8 mouse cellular contexts compared by ENCODE assay signal in genomic region chr13:95719320-95720232, GRCm38 (mm10). TPM values are rescaled to one million over a fixed set of nuclear protein-coding genes. Genes with fewer than 3 reads are reported as not detected.
A peak's percentile ranks its signal among the peaks of the same experiment; 100 is the strongest.
DNase-seq lines count a peak whose midpoint lies in the region; ATAC-seq lines count a peak whose summit lies in the region.

No protein-coding gene starts in this region.

- peak overlapping the region; percentile 7; the same call in 1 of the 2 replicates for H3K4me3 ChIP-seq in embryonic facial prominence, embryonic 14.5 days (ENCODE audit: low read depth, low read length)
- H3K4me3 ChIP-seq in limb, embryonic 12.5 days (replicated peaks), result 0 out of 2 replicates have a peak overlapping the region, but pooled peaks have one; percentile 3
- 0 out of 2 replicates have a peak overlapping the region, but pooled peaks have one; percentile 2 for H3K4me3 ChIP-seq in midbrain, embryonic 14.5 days (replicated peaks; ENCODE audit: low read depth, low read length)

- whole genome bisulfite sequencing in embryonic facial prominence, embryonic 14.5 days, result 56% methylated on average over 14 of the region's 14 CpGs
- 58% methylated on average over 14 of the region's 14 CpGs for WGBS in limb, embryonic 12.5 days
- 62% methylated on average over 14 of the region's 14 CpGs for WGBS in midbrain, embryonic 14.5 days

- no peak overlapping the region for H3K9ac ChIP-seq in embryonic facial prominence, embryonic 14.5 days (ENCODE audit: low read depth, low read length)
- H3K9ac ChIP-seq in limb, embryonic 12.5 days (replicated peaks), result no peak overlapping the region
- H3K9ac ChIP-seq in midbrain, embryonic 14.5 days (replicated peaks; ENCODE audit: low read length), result no peak overlapping the region

- peak overlapping the region; percentile 25 for H3K4me2 ChIP-seq in embryonic facial prominence, embryonic 14.5 days (ENCODE audit: low read depth, low read length)
- H3K4me2 ChIP-seq in limb, embryonic 12.5 days, result peak overlapping the region; percentile 44
- H3K4me2 ChIP-seq in midbrain, embryonic 14.5 days (ENCODE audit: low read length), result peak overlapping the region; percentile 27

- H3K36me3 ChIP-seq in embryonic facial prominence, embryonic 14.5 days (ENCODE audit: control insufficient read depth, insufficient read depth, low read length), result no peaks in the 10 kb centered on the region
- peaks cover 9% of the 10 kb centered on the region for H3K36me3 ChIP-seq in limb, embryonic 12.5 days
- no peaks in the 10 kb centered on the region for H3K36me3 ChIP-seq in midbrain, embryonic 14.5 days (ENCODE audit: control insufficient read depth, insufficient read depth, low read length)

- no peaks in the 10 kb centered on the region for H3K4me1 ChIP-seq in embryonic facial prominence, embryonic 14.5 days (ENCODE audit: control insufficient read depth, insufficient read depth, low read length)
- H3K4me1 ChIP-seq in limb, embryonic 12.5 days (replicated peaks), result no peaks in the 10 kb centered on the region
- H3K4me1 ChIP-seq in midbrain, embryonic 14.5 days (ENCODE audit: control insufficient read depth, insufficient read depth, low read length), result no peaks in the 10 kb centered on the region

- H3K27ac ChIP-seq in embryonic facial prominence, embryonic 14.5 days (replicated peaks; ENCODE audit: low read depth, low read length), result no peak overlapping the region
- no peak overlapping the region for H3K27ac ChIP-seq in limb, embryonic 12.5 days
- no peak overlapping the region for H3K27ac ChIP-seq in midbrain, embryonic 14.5 days (replicated peaks; ENCODE audit: low read depth, low read length)

- DNase-seq in B cell, adult 2 months, result peak; percentile 70 to 73
- peak; percentile 21 to 50 for DNase-seq in adrenal gland, postnatal 4 days (ENCODE audit: low spot score in 2 of 2)
- peak; percentile 86 for DNase-seq in embryonic facial prominence, embryonic 14.5 days (ENCODE audit: low spot score)
- peak; percentile 40 to 59 for DNase-seq in heart, adult 9 months (ENCODE audit: low spot score in 2 of 2)
- peak; percentile 26 to 64 for DNase-seq in kidney, adult 8-10 months
- DNase-seq in midbrain, embryonic 14.5 days, result peak; percentile 78
- peak; percentile 11 to 57 for DNase-seq in spleen, adult 18-20 months

- H3K27me3 ChIP-seq in embryonic facial prominence, embryonic 14.5 days (replicated peaks; ENCODE audit: control insufficient read depth, insufficient read depth, low read length), result no peaks in the 10 kb centered on the region
- H3K27me3 ChIP-seq in limb, embryonic 12.5 days, result no peaks in the 10 kb centered on the region
- no peaks in the 10 kb centered on the region for H3K27me3 ChIP-seq in midbrain, embryonic 14.5 days (ENCODE audit: control insufficient read depth, insufficient read depth, low read length)

- no peaks in the 10 kb centered on the region for H3K9me3 ChIP-seq in embryonic facial prominence, embryonic 14.5 days (ENCODE audit: control insufficient read depth, low read length)
- H3K9me3 ChIP-seq in limb, embryonic 12.5 days, result no peaks in the 10 kb centered on the region
- no peaks in the 10 kb centered on the region for H3K9me3 ChIP-seq in midbrain, embryonic 14.5 days (ENCODE audit: control insufficient read depth, low read length)

- ATAC-seq in embryonic facial prominence, embryonic 14.5 days (ENCODE audit: low read depth), result peak; percentile 72
- no peak for ATAC-seq in limb, embryonic 12.5 days (ENCODE audit: insufficient number of reproducible peaks, insufficient read depth, low FRiP score, low TSS enrichment, low read depth)
- 0 out of 2 replicates have a peak, but pooled peaks have one; percentile 62 for ATAC-seq in midbrain, embryonic 14.5 days (ENCODE audit: low FRiP score, low TSS enrichment)

RNA-seq across cellular contexts. Expression of gene F2rl2, which starts 22.9 kb away (rescaled TPM):
- total RNA-seq in adrenal gland, postnatal 4 days (2021), result under 1 TPM; 0.39 to 0.90 TPM
- polyA plus RNA-seq in embryonic facial prominence, embryonic 14.5 days (2014; fragmentation: Nextera tagmentation; extraction: Ambion mirVana), result 0.34 and 0.43 TPM in 2 replicates
- 0.94 and 0.95 TPM in 2 replicates for polyA plus RNA-seq in limb, embryonic 12.5 days (2016; fragmentation: Nextera tagmentation; extraction: Ambion mirVana)
- 0.58 and 0.84 TPM in 2 replicates for polyA plus RNA-seq in midbrain, embryonic 14.5 days (2014; fragmentation: Nextera tagmentation; extraction: Ambion mirVana)

Comparison
In these comparisons a context has a peak if more than half of its experiments do, and no peak if none do; other contexts are left out.
1. DNase-seq: peak in every context shown above with its lines; median percentile 86 in embryonic facial prominence, embryonic 14.5 days; 78 in midbrain, embryonic 14.5 days; 72 in B cell, adult 2 months; 50 in heart, adult 9 months; 45 in kidney, adult 8-10 months; 36 in adrenal gland, postnatal 4 days; 34 in spleen, adult 18-20 months.